Mouse (Mus musculus) olfactory bulb, adult 2 months (tissue): Measurements from ENCODE around the gene Parp3.

Experiments used
- CTCF ChIP-seq: fragments of 200-500 bp; IDR thresholded peaks from 2 replicates; pipeline ENCODE4 v1.5.1; 2012; ENCODE audit warnings: low read depth, mild to moderate bottlenecking, low read length, moderate library complexity; ENCODE audit not compliant: insufficient read depth
- POLR2A ChIP-seq: fragments of 200-500 bp; IDR thresholded peaks from 2 replicates; pipeline ENCODE4 v1.6.1; 2012; ENCODE audit warnings: mild to moderate bottlenecking, low read depth, low read length, moderate library complexity; ENCODE audit not compliant: insufficient read depth

DNA sequence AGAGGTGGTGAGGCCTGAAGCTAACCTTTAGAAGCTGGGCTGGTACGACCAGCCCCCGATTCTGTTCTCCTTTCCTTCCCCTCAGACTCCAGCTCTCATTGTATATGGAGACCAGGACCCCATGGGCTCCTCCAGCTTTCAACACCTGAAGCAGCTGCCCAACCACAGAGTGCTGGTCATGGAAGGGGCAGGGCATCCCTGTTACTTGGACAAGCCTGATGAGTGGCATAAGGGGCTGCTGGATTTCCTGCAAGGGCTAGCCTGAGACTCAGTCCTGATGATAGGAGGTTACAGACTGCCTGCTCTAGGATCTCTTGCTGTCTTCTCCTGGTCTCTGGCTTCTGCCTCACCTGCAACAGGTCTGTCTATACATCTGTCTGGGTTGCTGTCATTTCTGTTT lies 24.9 kb downstream of the Parp3 start:
- TF ChIP-seq POLR2A (no peak), CTCF (no peak)
